Mouse (Mus musculus) macrophage (primary cell): ENCODE data around the gene Ccdc92b. TPM values are rescaled to one million over a fixed set of nuclear protein-coding genes. Genes with fewer than 3 reads are reported as not detected.
"Not testable (repeated sequence)": the region's sequence is repeated elsewhere in the genome, so short reads cannot be mapped to it uniquely, and the experiment has no call there.

Source experiments
- H3K27ac ChIP-seq: fragments of 350-480 bp; formaldehyde crosslinking; 2 replicates; pipeline ENCODE4 v1.9.0; 2021
- H3K36me3 ChIP-seq: fragments of 350-480 bp; formaldehyde crosslinking; 2 replicates; pipeline ENCODE4 v1.9.0; 2021; ENCODE audit errors: inconsistent target
- H3K4me3 ChIP-seq: fragments of 350-480 bp; formaldehyde crosslinking; 2 replicates; pipeline ENCODE4 v1.9.0; 2021; ENCODE audit errors: inconsistent target
- H3K79me2 ChIP-seq: fragments of 350-480 bp; formaldehyde crosslinking; 2 replicates; pipeline ENCODE4 v1.9.0; 2021; ENCODE audit errors: inconsistent target
- WGBS: methylation state at CpG from one replicate; pipeline ENCODE4 v1.1.7; 2026; ENCODE audit warnings: inconsistent platforms; ENCODE audit not compliant: missing documents; 5-methylcytosine and 5-hydroxymethylcytosine counted together
- polyA plus RNA-seq: library from polyadenylated mRNA; stranded (reverse); fragments of 250-400 nt; gene quantifications from 3 replicates; pipeline ENCODE4 v1.2.4, GENCODE M21; 2018; ENCODE audit warnings: inconsistent platforms
- total RNA-seq, 78 experiments: library from RNA; depleted of rRNA; stranded (reverse); fragments of 250-400 nt; gene quantifications; 1 replicate in 9 of 78; 2 replicates in 24 of 78; 3 replicates in 43 of 78; 4 replicates in 2 of 78; pipeline ENCODE4 v1.2.4; 2018; ENCODE audit warnings: inconsistent platforms in 56 of 78

The Ccdc92b gene
- total RNA-seq (2018; cell fraction: chromatin; rRNA removed), result 1 to 10 TPM in 4 of 26 experiments, under 1 TPM in 7, not detected in 15; 0.16 to 2.1 (median 0.87) TPM
- total RNA-seq (2018; cell fraction: cytosol; rRNA removed), result under 1 TPM in 25 of 26 experiments, not detected in 1; 0.03 to 0.24 (median 0.06) TPM
- 1 to 10 TPM in 2 of 26 experiments, under 1 TPM in 12, not detected in 12; 0.11 to 2.4 (median 0.45) TPM for total RNA-seq (2018; cell fraction: nucleus; rRNA removed)
- polyA plus RNA-seq, result 0.13 to 0.20 TPM in 2 of 3 replicates, not detected in the other

- Histone ChIP-seq H3K27ac (no peak within 1 kb of the TSS), H3K36me3 (no peaks in the 10 kb centered on the region), H3K79me2 (no peaks in the 10 kb centered on the region), H3K4me3 (no peak within 1 kb of the TSS)
- 8% methylated on average over 30 of the region's 63 CpGs for WGBS
These were observed at the start of gene Ccdc92b for GRCm38 (mm10) chr11:74619201-74619955. Ccdc92b (plus strand) TSS chr11:74619605.

GRCm38 (mm10) chr11:74569735-74570134 is 49.7 kb upstream of the Ccdc92b start:
- Histone ChIP-seq H3K4me3 (no peak overlapping the region), H3K79me2 (no peaks in the 10 kb centered on the region), H3K36me3 (no peaks in the 10 kb centered on the region), H3K27ac (no peak overlapping the region)
- 91% methylated on average over 6 of the region's 6 CpGs for WGBS

- no peak overlapping the region; the same call in 1 of the 2 replicates for H3K4me3 ChIP-seq
- H3K36me3 ChIP-seq, result no peaks in the 10 kb centered on the region
- H3K79me2 ChIP-seq, result no peaks in the 10 kb centered on the region
- 20% methylated on average over 6 of the region's 6 CpGs for WGBS
- H3K27ac ChIP-seq, result peak overlapping the region; percentile 15; the same call in 1 of the 2 replicates
These were observed 46.8 kb upstream of the Ccdc92b start for GRCm38 (mm10) chr11:74572459-74573061.

GRCm38 (mm10) chr11:74574768-74575434 is 44.5 kb upstream of the Ccdc92b start:
- Histone ChIP-seq H3K79me2 (no peaks in the 10 kb centered on the region), H3K4me3 (no peak overlapping the region), H3K27ac (no peak overlapping the region), H3K36me3 (no peaks in the 10 kb centered on the region)
- WGBS, result 82% methylated on average over 4 of the region's 4 CpGs

- no peaks in the 10 kb centered on the region for H3K79me2 ChIP-seq
- no peak overlapping the region for H3K27ac ChIP-seq
- 17% methylated on average over 3 of the region's 3 CpGs for WGBS
- no peaks in the 10 kb centered on the region for H3K36me3 ChIP-seq
- no peak overlapping the region for H3K4me3 ChIP-seq
These were observed 43.5 kb upstream of the Ccdc92b start for GRCm38 (mm10) chr11:74575940-74576339.

- Histone ChIP-seq H3K27ac (no peak overlapping the region), H3K79me2 (no peaks in the 10 kb centered on the region), H3K4me3 (no peak overlapping the region), H3K36me3 (no peaks in the 10 kb centered on the region)
- 5% methylated on average over 3 of the region's 3 CpGs for WGBS
These were observed 42.3 kb upstream of the Ccdc92b start for GRCm38 (mm10) chr11:74577068-74577467.

- WGBS, result 35% methylated on average over 4 of the region's 4 CpGs
- H3K4me3 ChIP-seq, result not testable (repeated sequence)
These were observed 38.1 kb upstream of the Ccdc92b start for GRCm38 (mm10) chr11:74581333-74581732.

GRCm38 (mm10) chr11:74582464-74582863 is 36.9 kb upstream of the Ccdc92b start:
- WGBS, result 87% methylated on average over 3 of the region's 3 CpGs
- Histone ChIP-seq H3K27ac (no peak overlapping the region), H3K4me3 (no peak overlapping the region), H3K36me3 (no peaks in the 10 kb centered on the region), H3K79me2 (no peaks in the 10 kb centered on the region)

More at GRCm38 (mm10) chr11:74581333-74581732, 38.1 kb upstream of the Ccdc92b start:
- not testable (repeated sequence) for H3K36me3 ChIP-seq, H3K79me2 ChIP-seq, H3K27ac ChIP-seq

GRCm38 (mm10) chr11:74583824-74584349 is 35.5 kb upstream of the Ccdc92b start:
- Histone ChIP-seq H3K79me2 (no peaks in the 10 kb centered on the region), H3K36me3 (no peaks in the 10 kb centered on the region), H3K27ac (no peak overlapping the region), H3K4me3 (no peak overlapping the region)
- WGBS, result 73% methylated on average over 6 of the region's 7 CpGs

GRCm38 (mm10) chr11:74584946-74585723 is 34.3 kb upstream of the Ccdc92b start:
- Histone ChIP-seq H3K4me3 (no peak overlapping the region), H3K27ac (no peak overlapping the region), H3K79me2 (no peaks in the 10 kb centered on the region), H3K36me3 (no peaks in the 10 kb centered on the region)
- WGBS, result 60% methylated on average over 10 of the region's 10 CpGs

- WGBS, result 71% methylated on average over 5 of the region's 5 CpGs
- no peaks in the 10 kb centered on the region for H3K36me3 ChIP-seq
- no peaks in the 10 kb centered on the region for H3K79me2 ChIP-seq
These were observed 33.0 kb upstream of the Ccdc92b start for GRCm38 (mm10) chr11:74586401-74586800.

GRCm38 (mm10) chr11:74589401-74590238 is 29.8 kb upstream of the Ccdc92b start:
- Histone ChIP-seq H3K27ac (no peak overlapping the region), H3K79me2 (no peaks in the 10 kb centered on the region), H3K4me3 (no peak overlapping the region), H3K36me3 (no peaks in the 10 kb centered on the region)
- WGBS, result 6% methylated on average over 64 of the region's 66 CpGs

More at GRCm38 (mm10) chr11:74586401-74586800, 33.0 kb upstream of the Ccdc92b start:
- no peak overlapping the region for H3K27ac ChIP-seq
- no peak overlapping the region for H3K4me3 ChIP-seq

GRCm38 (mm10) chr11:74590239-74590596 is 29.2 kb upstream of the Ccdc92b start:
- Histone ChIP-seq H3K36me3 (no peaks in the 10 kb centered on the region), H3K27ac (no peak overlapping the region), H3K79me2 (no peaks in the 10 kb centered on the region), H3K4me3 (no peak overlapping the region)
- WGBS, result 6% methylated on average over 25 of the region's 25 CpGs
